Mouse (Mus musculus) kidney, embryonic 15.5 days (tissue): ENCODE results near the gene Bdkrb2. TPM values are rescaled to one million over a fixed set of nuclear protein-coding genes. Genes with fewer than 3 reads are reported as not detected.

Source experiments
- ATAC-seq: fragments of 200-750 bp; cut with Nextera tagmentation; replicated peaks from 2 replicates; pipeline ENCODE4 v1.8.0; 2017; ENCODE audit warnings: moderate TSS enrichment; ENCODE audit not compliant: low FRiP score
- H3K27ac ChIP-seq: fragments of 300-500 bp; sonication (generic); 2 replicates; pipeline ENCODE4 v1.5.1; 2015; ENCODE audit warnings: mild to moderate bottlenecking, inconsistent platforms
- H3K27me3 ChIP-seq: fragments of 300-500 bp; sonication (generic); 2 replicates; pipeline ENCODE4 v1.6.1; 2015; ENCODE audit warnings: inconsistent platforms
- H3K36me3 ChIP-seq: fragments of 300-500 bp; sonication (generic); 2 replicates; pipeline ENCODE4 v1.6.1; 2015; ENCODE audit warnings: inconsistent platforms
- H3K4me1 ChIP-seq: fragments of 300-500 bp; sonication (generic); 2 replicates; pipeline ENCODE4 v1.6.1; 2015; ENCODE audit warnings: inconsistent platforms
- H3K4me2 ChIP-seq: fragments of 300-500 bp; sonication (generic); 2 replicates; pipeline ENCODE4 v1.6.1; 2015; ENCODE audit warnings: moderate library complexity, mild to moderate bottlenecking, inconsistent platforms
- H3K4me3 ChIP-seq: fragments of 300-500 bp; sonication (generic); replicated peaks from 2 replicates; pipeline ENCODE4 v1.5.1; 2015; ENCODE audit warnings: mild to moderate bottlenecking, inconsistent platforms
- H3K9ac ChIP-seq: fragments of 300-500 bp; sonication (generic); 2 replicates; pipeline ENCODE4 v1.6.1; 2015; ENCODE audit warnings: mild to moderate bottlenecking, inconsistent platforms
- H3K9me3 ChIP-seq: fragments of 300-500 bp; sonication (generic); replicated peaks from 2 replicates; pipeline ENCODE4 v1.6.1; 2016; ENCODE audit warnings: inconsistent platforms
- WGBS: fragments of 180-500 bp; shearing (Covaris S2); methylation state at CpG from one replicate; pipeline ENCODE4 v1.1.7; 2015; ENCODE audit warnings: mixed read lengths; 5-methylcytosine and 5-hydroxymethylcytosine counted together
- polyA plus RNA-seq: library from polyadenylated mRNA; unstranded; fragments of >200 nt; fragmentation: Nextera tagmentation; extraction: Ambion mirVana; gene quantifications from 2 replicates; pipeline ENCODE4 v1.2.1, GENCODE M21; 2015

The Bdkrb2 gene
- polyA plus RNA-seq, 1 experiment from 2014 or later, result 1.6 TPM

DNA sequence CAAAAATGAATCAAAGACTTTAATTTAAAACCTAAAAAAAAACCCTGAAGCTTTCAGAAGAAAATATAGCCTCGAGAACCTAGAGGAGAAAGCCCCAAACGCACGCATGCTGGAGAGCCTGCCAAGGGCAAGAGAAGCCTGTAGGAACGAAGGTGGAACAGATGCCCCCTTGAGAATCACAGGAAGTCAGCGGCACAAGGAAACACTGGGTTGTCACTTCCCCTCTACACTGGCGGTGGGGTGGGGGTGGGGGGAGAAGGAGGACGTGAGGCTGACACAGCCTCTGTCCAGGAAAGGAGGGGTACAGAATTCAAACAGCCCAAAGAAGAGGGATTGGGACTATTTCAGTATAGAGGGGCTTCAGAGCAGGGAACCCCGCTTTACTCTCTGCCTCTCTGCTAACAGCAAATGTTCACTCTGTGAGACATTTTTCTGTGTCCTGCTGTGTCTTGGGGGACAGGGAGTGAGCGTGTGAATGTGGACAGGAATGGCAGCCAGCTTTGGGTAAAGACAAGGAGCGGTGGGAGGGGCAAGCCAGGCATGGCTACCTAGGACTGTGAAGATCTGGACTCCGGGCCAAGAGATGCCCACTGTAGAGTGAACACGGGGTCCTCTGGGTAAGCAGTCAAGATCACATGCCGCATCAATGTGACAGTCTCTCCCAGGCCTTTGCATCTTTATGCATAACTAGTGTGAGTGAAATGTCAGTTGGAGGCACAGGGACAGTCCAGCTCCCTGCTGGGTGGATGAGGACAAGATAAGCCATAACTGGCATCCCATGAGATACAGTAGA lies 26.9 kb upstream of the Bdkrb2 start:
- Histone ChIP-seq H3K27me3 (no peaks in the 10 kb centered on the region), H3K4me3 (no peak overlapping the region), H3K9me3 (no peaks in the 10 kb centered on the region), H3K4me2 (no peak overlapping the region), H3K27ac (no peak overlapping the region), H3K4me1 (0 out of 2 replicates have a peak, but pooled peaks cover 17% of the 10 kb centered on the region), H3K36me3 (no peaks in the 10 kb centered on the region), H3K9ac (no peak overlapping the region)
- 61% methylated on average over 13 of the region's 13 CpGs for WGBS
- ATAC-seq, result no peak

GRCm38 (mm10) chr12:105537162-105537561 lies 25.9 kb upstream of the Bdkrb2 start:
- Histone ChIP-seq H3K27ac (no peak overlapping the region), H3K4me2 (no peak overlapping the region), H3K9ac (no peak overlapping the region), H3K4me3 (no peak overlapping the region), H3K4me1 (0 out of 2 replicates have a peak, but pooled peaks cover 10% of the 10 kb centered on the region), H3K36me3 (no peaks in the 10 kb centered on the region), H3K27me3 (no peaks in the 10 kb centered on the region), H3K9me3 (no peaks in the 10 kb centered on the region)
- WGBS, result 52% methylated on average over 5 of the region's 5 CpGs
- ATAC-seq, result no peak

DNA sequence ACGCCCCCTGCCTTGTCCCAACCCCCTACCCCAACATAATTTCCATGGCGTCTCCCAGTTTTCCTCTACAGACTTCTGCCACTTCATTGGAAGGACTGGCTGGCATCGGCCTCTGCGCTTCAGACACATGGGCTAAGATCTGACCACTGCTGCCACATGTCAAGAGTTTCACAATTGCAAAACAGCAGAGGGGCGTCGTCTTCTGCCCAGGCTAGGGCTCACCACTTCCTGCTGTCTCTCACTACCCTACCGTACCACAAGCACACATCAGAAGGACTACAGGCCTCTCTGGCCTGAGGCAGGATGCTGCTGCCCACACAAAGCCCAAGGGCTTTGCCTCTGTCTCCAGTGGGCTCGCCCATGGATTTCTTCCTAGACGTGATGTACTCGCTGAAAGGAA lies 23.4 kb upstream of the Bdkrb2 start:
- H3K27ac ChIP-seq, result no peak overlapping the region
- WGBS, result 92% methylated on average over 10 of the region's 10 CpGs
- H3K4me3 ChIP-seq, result no peak overlapping the region
- H3K9me3 ChIP-seq, result no peaks in the 10 kb centered on the region
- no peaks in the 10 kb centered on the region for H3K27me3 ChIP-seq
- H3K4me2 ChIP-seq, result no peak overlapping the region
- no peak for ATAC-seq
- H3K9ac ChIP-seq, result no peak overlapping the region
- no peaks in the 10 kb centered on the region for H3K36me3 ChIP-seq
- H3K4me1 ChIP-seq, result peaks cover 12% of the 10 kb centered on the region; the same call in 1 of the 2 replicates

DNA sequence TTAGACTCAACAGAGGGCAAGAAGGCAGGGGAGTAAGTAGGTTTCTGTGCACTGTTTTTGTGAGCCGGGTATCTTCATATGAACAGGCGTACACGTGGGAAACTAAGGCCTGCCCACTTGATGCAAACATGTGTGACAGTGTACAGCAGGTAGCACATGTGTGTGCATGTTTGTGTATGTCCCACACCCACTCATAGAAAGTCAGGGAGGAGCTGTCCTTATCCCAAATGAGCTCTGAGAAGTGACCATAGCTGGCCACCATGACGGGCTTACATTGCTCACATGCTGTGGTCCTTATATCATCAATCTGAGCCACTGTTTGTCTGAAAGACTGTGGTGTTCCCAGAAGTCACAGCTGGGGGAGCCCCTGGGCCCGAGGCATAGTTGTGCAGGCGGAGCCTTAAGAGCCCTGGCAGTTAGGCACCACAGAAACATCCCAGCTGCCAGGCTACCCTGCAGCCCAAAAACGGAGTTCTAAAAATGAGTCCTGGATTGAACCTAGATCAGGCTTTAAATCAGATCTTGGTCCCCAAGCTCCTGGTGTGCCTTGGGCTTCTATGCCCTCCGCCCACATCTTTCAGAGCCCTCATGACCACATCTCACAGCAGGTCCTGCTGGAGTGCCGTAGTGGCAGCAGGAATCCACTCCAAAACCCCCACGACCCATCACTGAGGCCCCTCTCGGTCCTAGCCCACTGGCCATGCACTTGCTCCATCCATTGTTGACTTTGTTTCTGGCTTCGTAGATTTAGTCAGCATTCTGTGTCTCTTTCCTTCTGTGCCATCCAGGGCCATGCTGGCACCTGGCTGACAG lies 21.2 kb upstream of the Bdkrb2 start:
- H3K4me3 ChIP-seq, result no peak overlapping the region
- ATAC-seq, result no peak
- peaks cover 17% of the 10 kb centered on the region; the same call in 1 of the 2 replicates for H3K4me1 ChIP-seq
- no peaks in the 10 kb centered on the region for H3K27me3 ChIP-seq
- H3K9me3 ChIP-seq, result no peaks in the 10 kb centered on the region
- 75% methylated on average over 12 of the region's 12 CpGs for WGBS
- no peak overlapping the region for H3K9ac ChIP-seq
- no peak overlapping the region for H3K27ac ChIP-seq
- no peak overlapping the region for H3K4me2 ChIP-seq
- H3K36me3 ChIP-seq, result no peaks in the 10 kb centered on the region

GRCm38 (mm10) chr12:105542513-105542912 lies 20.5 kb upstream of the Bdkrb2 start:
- H3K9me3 ChIP-seq, result no peaks in the 10 kb centered on the region
- no peak overlapping the region for H3K9ac ChIP-seq
- H3K27me3 ChIP-seq, result no peaks in the 10 kb centered on the region
- no peaks in the 10 kb centered on the region for H3K36me3 ChIP-seq
- WGBS, result 86% methylated on average over 3 of the region's 3 CpGs
- H3K4me3 ChIP-seq, result no peak overlapping the region
- no peak overlapping the region for H3K27ac ChIP-seq
- no peak for ATAC-seq
- peaks cover 17% of the 10 kb centered on the region; the same call in 1 of the 2 replicates for H3K4me1 ChIP-seq
- H3K4me2 ChIP-seq, result no peak overlapping the region

- Histone ChIP-seq H3K9me3 (no peaks in the 10 kb centered on the region), H3K36me3 (no peaks in the 10 kb centered on the region), H3K4me3 (no peak overlapping the region), H3K4me1 (peaks cover 13% of the 10 kb centered on the region; the same call in 1 of the 2 replicates), H3K27ac (no peak overlapping the region), H3K27me3 (no peaks in the 10 kb centered on the region), H3K4me2 (no peak overlapping the region), H3K9ac (no peak overlapping the region)
- ATAC-seq, result no peak
- 64% methylated on average over 8 of the region's 8 CpGs for WGBS
Observed at GRCm38 (mm10) chr12:105543176-105543575, 19.9 kb upstream of the Bdkrb2 start.

GRCm38 (mm10) chr12:105543751-105544150 lies 19.3 kb upstream of the Bdkrb2 start:
- Histone ChIP-seq H3K9ac (no peak overlapping the region), H3K4me1 (peaks cover 13% of the 10 kb centered on the region; the same call in 1 of the 2 replicates), H3K36me3 (no peaks in the 10 kb centered on the region), H3K4me3 (no peak overlapping the region), H3K27me3 (no peaks in the 10 kb centered on the region), H3K4me2 (no peak overlapping the region), H3K9me3 (no peaks in the 10 kb centered on the region), H3K27ac (no peak overlapping the region)
- ATAC-seq, result no peak
- WGBS, result 76% methylated on average over 6 of the region's 6 CpGs

- 87% methylated on average over 7 of the region's 7 CpGs for WGBS
- peaks cover 13% of the 10 kb centered on the region; the same call in 1 of the 2 replicates for H3K4me1 ChIP-seq
Observed at GRCm38 (mm10) chr12:105544872-105545271, 18.2 kb upstream of the Bdkrb2 start.

DNA sequence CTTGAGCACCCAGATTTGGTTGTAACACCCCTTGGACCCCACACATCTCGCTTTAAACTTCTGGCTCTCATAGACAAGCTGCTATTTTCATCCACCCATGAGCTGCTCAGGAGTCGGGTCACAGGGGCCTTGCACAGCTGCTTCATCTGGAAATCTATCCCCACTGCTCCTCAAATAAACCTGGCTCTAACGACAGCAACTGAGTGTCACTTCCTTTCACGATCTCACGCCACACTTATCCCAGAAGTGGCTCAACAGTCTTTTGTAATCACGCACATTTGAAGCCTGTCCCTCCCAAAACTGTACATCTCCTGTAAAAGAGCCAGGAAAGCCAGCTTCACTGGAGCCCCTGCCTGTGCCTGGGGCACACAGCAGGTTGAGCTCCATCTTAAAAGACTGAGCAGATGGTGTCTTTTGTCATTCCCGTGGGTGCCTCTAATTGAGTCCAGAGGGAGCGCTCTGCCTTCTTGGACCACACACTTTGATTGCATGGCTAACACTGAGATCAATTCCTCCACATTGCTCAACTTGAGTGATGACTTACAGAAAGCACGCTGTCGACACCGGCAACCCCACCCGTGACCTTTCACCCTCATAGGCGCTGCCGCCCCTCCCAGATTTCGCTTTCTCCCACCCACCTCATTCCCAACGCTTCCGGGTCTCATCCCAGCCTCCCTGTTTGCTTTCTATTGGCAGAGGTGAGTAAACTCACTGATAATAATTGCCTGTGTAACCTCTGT lies 17.2 kb upstream of the Bdkrb2 start:
- H3K27me3 ChIP-seq, result no peaks in the 10 kb centered on the region
- H3K27ac ChIP-seq, result no peak overlapping the region
- H3K9me3 ChIP-seq, result no peaks in the 10 kb centered on the region
- 27% methylated on average over 17 of the region's 17 CpGs for WGBS
- H3K4me1 ChIP-seq, result peaks cover 13% of the 10 kb centered on the region; the same call in 1 of the 2 replicates
- no peak for ATAC-seq
- no peak overlapping the region for H3K4me3 ChIP-seq
- H3K4me2 ChIP-seq, result no peak overlapping the region
- H3K36me3 ChIP-seq, result no peaks in the 10 kb centered on the region
- no peak overlapping the region for H3K9ac ChIP-seq

More at GRCm38 (mm10) chr12:105544872-105545271, 18.2 kb upstream of the Bdkrb2 start:
- H3K27ac ChIP-seq, result no peak overlapping the region
- no peaks in the 10 kb centered on the region for H3K9me3 ChIP-seq
- no peak overlapping the region for H3K4me2 ChIP-seq
- H3K4me3 ChIP-seq, result no peak overlapping the region
- no peak for ATAC-seq
- H3K36me3 ChIP-seq, result no peaks in the 10 kb centered on the region
- H3K9ac ChIP-seq, result no peak overlapping the region
- no peaks in the 10 kb centered on the region for H3K27me3 ChIP-seq

DNA sequence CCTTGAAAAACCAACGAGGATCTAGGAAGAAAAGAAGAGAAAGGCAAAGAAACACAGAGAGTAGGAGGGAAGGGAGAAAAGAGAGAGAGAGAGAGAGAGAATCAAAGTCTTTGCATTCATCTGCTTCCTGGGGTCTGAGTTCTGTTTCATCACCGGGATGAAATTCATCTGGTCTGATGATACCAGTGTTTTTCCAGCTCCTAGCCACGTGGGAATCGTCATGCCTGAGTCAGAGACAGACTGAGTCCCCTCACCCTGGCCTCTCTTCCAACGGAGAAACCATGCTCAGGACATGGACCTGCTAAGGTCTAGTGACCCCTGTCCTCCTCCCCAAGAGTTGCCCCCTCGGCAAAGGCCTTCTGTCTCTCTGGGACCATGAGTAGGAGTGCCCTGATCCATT lies 16.5 kb upstream of the Bdkrb2 start:
- H3K36me3 ChIP-seq, result no peaks in the 10 kb centered on the region
- H3K9ac ChIP-seq, result no peak overlapping the region
- H3K9me3 ChIP-seq, result no peaks in the 10 kb centered on the region
- no peak overlapping the region for H3K27ac ChIP-seq
- no peak for ATAC-seq
- WGBS, result 49% methylated on average over 6 of the region's 6 CpGs
- peaks cover 13% of the 10 kb centered on the region; the same call in 1 of the 2 replicates for H3K4me1 ChIP-seq
- H3K27me3 ChIP-seq, result no peaks in the 10 kb centered on the region
- no peak overlapping the region for H3K4me3 ChIP-seq
- no peak overlapping the region for H3K4me2 ChIP-seq

DNA sequence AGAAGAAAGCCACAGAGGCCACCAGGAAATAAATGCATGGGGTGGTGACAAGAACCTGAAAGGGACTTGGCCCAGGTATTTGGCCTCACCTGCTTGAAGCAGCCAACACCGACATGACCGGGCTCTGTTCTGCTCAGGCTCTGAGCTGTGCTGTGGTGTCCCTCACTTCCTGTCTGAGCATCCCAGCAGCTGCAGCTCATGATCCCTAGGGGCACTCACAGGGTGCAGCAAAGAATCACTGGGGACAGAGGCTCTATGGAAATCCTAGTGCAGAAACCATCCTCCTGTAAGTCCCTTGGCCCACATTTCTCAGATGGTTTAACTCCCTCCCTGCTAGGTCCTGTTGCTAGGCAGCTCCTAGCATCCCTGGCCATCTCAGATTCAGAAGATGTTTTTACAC lies 15.9 kb upstream of the Bdkrb2 start:
- no peak overlapping the region for H3K9ac ChIP-seq
- peaks cover 17% of the 10 kb centered on the region; the same call in 1 of the 2 replicates for H3K4me1 ChIP-seq
- ATAC-seq, result no peak
- H3K4me2 ChIP-seq, result no peak overlapping the region
- no peak overlapping the region for H3K27ac ChIP-seq
- no peaks in the 10 kb centered on the region for H3K27me3 ChIP-seq
- H3K9me3 ChIP-seq, result no peaks in the 10 kb centered on the region
- WGBS, result 54% methylated on average over 2 of the region's 2 CpGs
- H3K36me3 ChIP-seq, result no peaks in the 10 kb centered on the region
- H3K4me3 ChIP-seq, result no peak overlapping the region
